Mouse (Mus musculus) embryo, embryonic 10.5 days (tissue): ENCODE measurements around the gene Atp6v1g3.

ENCODE experiments used
- DNase-seq: peaks from one replicate; pipeline ENCODE4 v3.0.0-alpha.2; 2015; ENCODE audit warnings: low spot score

Gene Atp6v1g3

GRCm38 (mm10) chr1:138273438-138273837, at the start of gene Atp6v1g3:
Atp6v1g3 (plus strand) TSS chr1:138273738.
- no peak for DNase-seq

GRCm38 (mm10) chr1:138233051-138233450, 40.5 kb upstream of the Atp6v1g3 start:
- DNase-seq, result no peak

- no peak for DNase-seq
Measured at GRCm38 (mm10) chr1:138237252-138237651, 36.3 kb upstream of the Atp6v1g3 start.

- DNase-seq, result no peak
Measured at GRCm38 (mm10) chr1:138243947-138244346, 29.6 kb upstream of the Atp6v1g3 start.

GRCm38 (mm10) chr1:138244485-138244884, 29.1 kb upstream of the Atp6v1g3 start:
- DNase-seq, result no peak

GRCm38 (mm10) chr1:138245103-138245502, 28.4 kb upstream of the Atp6v1g3 start:
- DNase-seq, result no peak

GRCm38 (mm10) chr1:138245533-138245932, 28.0 kb upstream of the Atp6v1g3 start:
- DNase-seq, result no peak

- DNase-seq, result no peak
Measured at GRCm38 (mm10) chr1:138246438-138247164, 26.9 kb upstream of the Atp6v1g3 start.

- DNase-seq, result peak; percentile 31
Measured at GRCm38 (mm10) chr1:138247699-138248483, 25.6 kb upstream of the Atp6v1g3 start.

GRCm38 (mm10) chr1:138248770-138249169, 24.8 kb upstream of the Atp6v1g3 start:
- no peak for DNase-seq

GRCm38 (mm10) chr1:138250951-138251350, 22.6 kb upstream of the Atp6v1g3 start:
- no peak for DNase-seq

GRCm38 (mm10) chr1:138256172-138256789, 17.3 kb upstream of the Atp6v1g3 start:
- DNase-seq, result no peak

GRCm38 (mm10) chr1:138258758-138259157, 14.8 kb upstream of the Atp6v1g3 start:
- no peak for DNase-seq

GRCm38 (mm10) chr1:138261520-138261919, 12.0 kb upstream of the Atp6v1g3 start:
- DNase-seq, result no peak

- no peak for DNase-seq
Measured at GRCm38 (mm10) chr1:138262408-138262807, 11.1 kb upstream of the Atp6v1g3 start.

- DNase-seq, result no peak
Measured at GRCm38 (mm10) chr1:138267465-138268055, 6.0 kb upstream of the Atp6v1g3 start.

GRCm38 (mm10) chr1:138274930-138275329, 1.4 kb downstream of the Atp6v1g3 start:
- DNase-seq, result no peak

GRCm38 (mm10) chr1:138275859-138276258, 2.3 kb downstream of the Atp6v1g3 start:
- DNase-seq, result peak; percentile 15

GRCm38 (mm10) chr1:138281139-138281538, 7.6 kb downstream of the Atp6v1g3 start:
- DNase-seq, result no peak

- DNase-seq, result no peak
Measured at GRCm38 (mm10) chr1:138282413-138283141, 9.0 kb downstream of the Atp6v1g3 start.

GRCm38 (mm10) chr1:138287665-138288064, 14.1 kb downstream of the Atp6v1g3 start:
- no peak for DNase-seq

- no peak for DNase-seq
Measured at GRCm38 (mm10) chr1:138288721-138289120, 15.2 kb downstream of the Atp6v1g3 start.
